Mouse (Mus musculus): ENCODE data around the gene Gm20388.

Gm20388 gene

DNA sequence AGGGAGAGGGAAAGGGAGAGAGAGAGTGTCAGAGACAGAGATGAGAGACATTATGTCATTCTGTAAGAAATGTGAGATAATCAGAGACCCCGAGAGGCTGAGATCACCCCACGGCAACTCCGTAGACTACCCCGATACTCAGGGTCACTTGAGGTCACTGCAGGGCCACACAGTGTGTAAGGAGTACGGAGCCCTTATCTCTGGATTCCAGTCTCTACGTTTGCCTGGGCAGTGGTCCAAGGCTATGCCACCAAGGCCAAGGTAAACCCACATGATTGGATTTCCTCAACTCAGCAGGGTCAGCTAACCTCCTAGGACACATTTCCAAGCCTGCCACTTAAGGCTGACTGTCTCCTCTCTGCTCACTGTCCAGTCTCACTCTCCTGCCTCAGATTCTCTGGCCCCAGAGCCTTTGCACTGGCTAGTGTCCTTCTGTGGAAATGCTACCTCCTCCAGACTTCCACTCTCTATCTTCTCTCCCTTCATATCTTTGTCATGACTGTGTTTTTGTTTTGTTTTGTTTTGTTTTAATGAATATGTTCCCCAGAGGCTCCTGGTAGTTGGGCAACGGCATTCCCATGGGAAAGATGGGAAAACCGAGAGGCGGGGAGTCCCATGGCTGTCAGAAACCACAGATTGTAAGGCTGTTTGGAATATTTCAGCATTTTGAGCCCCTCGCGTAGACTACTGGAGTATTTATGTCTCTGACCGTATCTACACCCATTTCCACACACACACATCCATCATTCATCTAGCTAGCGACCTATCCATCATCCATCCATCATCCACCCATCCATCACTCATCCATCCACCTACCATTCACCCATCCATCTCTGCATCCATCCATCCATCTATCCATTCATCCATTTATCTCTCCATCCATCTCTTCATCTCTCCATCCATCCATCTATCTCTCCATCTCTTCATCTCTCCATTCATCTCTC is 2745.7 kb downstream of the Gm20388 start:
- DNase-seq (ENCODE audit: extremely low spot score): no peak

DNA sequence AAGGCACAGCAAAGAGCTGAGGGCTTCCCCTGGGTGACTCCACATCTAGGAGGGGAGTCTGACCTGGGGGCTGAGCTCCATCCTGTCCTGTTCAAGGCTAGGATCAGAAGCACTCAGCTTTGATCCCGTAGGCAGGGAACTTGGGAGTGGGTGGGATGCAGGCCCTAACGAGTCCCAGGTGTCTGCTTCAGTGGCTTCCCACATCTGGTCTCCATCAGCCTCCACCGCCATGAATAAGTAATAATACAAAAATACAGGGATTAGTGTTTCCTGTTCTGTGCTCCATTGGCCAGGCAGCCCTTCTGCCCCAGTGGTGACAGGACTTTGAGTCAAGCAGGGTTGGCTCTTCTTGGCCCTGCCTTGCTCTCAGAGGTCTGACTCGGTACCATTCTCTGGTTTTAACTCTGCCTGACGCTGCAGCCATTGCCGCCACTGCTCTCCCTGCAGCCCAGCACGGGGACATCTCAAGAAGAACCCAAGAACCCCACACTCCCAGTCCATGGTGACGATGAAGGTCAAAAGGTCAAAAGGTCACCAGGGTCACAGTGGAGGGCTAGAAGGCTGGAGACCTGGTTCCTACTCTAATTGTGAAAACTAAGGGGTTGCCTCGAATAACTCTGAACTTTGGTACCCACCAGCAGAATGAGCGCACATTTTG is 2747.6 kb downstream of the Gm20388 start:
- DNase-seq (ENCODE audit: extremely low spot score): peak; percentile 66

DNA sequence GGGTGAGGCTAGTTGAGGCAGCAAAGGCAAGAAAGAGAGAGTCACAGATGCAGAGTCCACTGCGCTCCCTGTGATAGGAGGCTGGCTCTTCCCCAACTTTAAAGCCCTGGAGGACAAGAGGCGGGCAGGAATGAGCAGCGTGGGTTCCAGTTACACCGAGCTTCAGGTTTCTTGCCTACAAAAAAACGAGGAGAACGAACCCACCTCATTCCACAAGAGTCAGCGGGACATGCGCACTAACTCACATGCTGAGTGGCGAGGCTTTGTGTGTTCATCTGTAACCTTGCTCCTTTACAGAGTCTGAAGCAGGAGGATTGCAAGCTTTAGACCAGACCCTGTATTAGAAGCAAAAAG is 2748.1 kb downstream of the Gm20388 start:
- no peak for DNase-seq (ENCODE audit: extremely low spot score)

DNA sequence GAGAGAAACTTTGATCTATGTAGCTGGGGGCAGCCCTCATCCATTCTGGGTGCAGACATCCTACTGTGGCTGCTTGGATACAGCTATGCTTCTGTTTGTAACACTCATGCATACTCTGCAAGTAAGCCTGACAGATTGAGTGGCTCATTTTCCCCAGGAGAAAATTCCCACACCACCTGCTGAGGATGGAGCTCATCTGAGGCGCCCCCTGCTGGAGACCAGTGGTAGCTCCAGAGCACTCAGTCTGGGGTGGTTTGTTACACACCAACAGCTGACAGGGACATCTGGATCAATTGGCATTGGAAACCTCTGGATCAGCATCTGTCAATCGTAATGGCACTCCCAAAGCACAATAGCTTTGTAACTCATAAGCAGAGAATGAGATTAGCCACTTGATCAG is 2749.4 kb downstream of the Gm20388 start:
- DNase-seq (ENCODE audit: extremely low spot score): no peak

DNA sequence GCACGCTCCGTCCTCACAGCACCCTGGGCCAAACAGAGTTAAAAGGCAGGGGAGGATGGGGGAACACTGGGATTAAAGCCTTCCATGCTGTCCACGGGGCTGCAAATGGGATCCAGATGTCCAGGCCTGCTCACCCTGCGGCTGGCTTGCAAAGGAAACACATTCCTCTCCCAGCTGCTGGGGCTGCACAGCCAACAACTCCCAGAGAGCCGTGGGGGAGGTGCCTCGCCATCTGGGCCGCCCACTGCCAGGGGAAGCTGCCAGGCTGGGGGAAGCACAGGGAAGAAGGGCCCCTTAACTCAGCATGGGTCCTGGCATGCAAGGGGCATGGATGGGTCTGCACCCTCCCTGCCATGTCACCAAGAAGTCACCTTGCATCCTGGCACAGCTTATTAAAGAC is 2750.5 kb downstream of the Gm20388 start:
- DNase-seq (ENCODE audit: extremely low spot score): peak; percentile 73

DNA sequence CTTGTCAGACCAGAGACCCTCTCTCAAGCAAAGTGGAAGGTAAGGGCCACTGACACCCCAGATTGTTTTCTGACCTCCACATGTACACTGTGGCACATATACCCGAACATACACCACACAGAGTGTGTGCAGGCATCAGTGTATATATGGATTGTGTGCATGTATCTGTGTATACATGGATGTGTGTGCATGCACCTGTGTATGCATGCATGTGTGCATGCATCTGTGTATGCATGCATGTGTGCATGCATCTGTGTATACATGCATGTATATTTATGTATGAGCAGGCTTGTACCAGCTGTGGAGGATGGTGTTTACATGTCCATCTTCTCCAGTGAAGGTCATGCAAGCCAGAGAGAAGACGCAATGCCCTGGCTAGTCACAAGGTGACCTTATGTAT is 2751.3 kb downstream of the Gm20388 start:
- no peak for DNase-seq (ENCODE audit: extremely low spot score)

DNA sequence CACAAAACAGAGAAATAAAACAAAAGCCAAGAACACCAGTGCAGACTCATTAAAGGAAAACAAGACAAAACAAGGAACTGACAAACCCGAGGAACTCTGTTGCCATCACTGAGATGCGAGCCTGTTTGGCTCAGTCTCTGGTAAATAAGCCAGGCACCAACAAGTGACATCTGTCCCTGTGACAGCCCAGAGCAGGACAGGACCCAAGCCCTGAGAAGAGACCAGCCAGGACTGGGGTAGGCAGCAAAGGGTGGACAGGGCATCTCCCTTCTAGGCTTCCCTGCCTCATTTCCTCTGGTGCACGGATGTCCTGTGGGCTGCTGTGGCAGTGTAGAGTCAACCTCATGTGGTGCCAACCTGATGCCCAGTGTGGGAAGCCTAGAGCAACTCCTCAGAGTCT is 2752.5 kb downstream of the Gm20388 start:
- no peak for DNase-seq (ENCODE audit: extremely low spot score)

DNA sequence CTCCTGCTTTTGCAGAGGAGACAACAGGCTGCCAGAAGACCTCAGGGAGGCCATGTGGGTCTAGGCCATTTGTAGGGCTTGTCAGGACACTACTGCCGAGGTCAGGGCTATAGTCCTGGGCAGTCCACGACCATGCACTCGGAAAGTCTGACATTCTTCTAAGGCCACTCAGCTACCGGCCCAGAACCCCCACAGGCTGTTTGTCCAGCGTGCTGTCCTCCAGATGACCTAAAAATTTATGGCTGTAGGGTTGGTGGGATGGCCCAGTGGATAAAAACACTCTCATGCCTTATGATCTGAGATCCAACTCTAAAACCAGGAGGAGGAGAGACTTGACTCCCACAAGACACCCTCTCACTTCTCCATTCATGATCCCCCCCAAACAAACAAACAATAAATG is 2753.0 kb downstream of the Gm20388 start:
- DNase-seq (ENCODE audit: extremely low spot score): no peak

DNA sequence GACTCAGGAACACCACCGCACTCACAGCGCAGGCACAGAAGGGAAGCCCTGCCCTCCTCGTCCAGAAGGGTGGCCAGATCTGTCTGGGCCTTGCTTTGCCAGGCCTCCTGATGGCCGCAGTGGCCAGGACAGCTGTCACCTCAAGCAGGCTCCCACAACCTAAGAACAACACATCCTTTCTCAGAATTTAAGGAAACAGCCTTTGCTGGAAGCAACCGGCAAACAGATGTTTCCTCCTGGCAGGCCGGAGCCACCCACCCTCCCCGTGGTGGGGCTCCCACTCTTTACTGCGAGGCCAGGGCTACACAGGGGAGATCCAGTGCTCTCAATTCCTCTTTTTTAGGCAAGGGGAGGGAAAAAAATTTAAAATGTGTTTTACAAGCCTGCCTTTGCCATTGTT is 2754.6 kb downstream of the Gm20388 start:
- DNase-seq (ENCODE audit: extremely low spot score): no peak

DNA sequence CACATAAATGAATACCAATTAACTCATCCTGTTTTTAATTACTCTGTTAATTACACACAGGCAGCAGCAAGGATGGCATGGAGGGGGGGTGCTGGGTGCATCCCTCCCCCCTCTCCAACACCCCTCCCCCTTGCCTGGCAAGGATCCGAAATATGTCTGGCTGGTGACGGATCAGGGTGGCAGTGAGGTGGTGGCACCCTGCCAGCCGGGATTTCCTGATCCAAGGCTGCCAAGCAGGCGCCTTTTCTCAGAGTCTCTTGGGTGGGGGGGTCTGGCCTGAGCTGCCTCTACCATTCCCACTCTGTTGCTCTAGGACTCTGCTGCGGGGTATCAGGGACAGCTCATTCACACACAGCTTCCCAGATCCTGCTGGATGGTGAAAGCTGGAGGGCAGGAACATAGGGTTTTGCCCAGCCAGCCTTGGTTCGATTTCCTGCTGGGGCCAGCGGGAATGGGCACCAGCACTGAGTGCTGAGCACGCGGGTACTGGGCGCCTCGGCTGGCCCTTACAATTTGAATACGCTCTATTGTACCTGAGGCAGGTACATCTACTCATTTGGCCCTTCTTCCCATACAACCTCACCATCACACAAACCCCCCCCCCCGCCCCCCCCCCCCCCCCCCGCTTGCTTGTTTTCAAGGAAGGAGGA is 2755.2 kb downstream of the Gm20388 start:
- DNase-seq (ENCODE audit: extremely low spot score): no peak

DNA sequence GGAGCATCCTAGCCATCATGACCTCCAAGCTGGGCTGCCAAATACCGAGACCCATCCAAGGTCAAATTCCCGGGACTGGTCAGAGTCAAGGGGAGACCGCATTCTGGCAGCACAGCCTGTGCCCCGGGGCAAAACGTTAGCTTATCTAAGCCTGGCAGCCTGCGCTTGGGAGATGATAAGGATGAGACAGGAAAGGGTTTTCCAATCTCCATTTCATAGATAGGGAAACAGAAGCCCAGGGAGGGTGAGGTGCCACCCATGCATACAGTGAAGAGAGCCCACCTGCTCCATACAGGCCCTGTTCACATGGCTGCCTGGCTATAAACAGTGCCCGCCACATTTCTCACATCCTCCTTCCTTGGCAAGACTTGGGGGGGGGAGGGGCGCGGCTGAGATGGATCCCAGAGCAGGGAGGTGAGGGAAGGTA is 2755.7 kb downstream of the Gm20388 start:
- DNase-seq (ENCODE audit: extremely low spot score): no peak

DNA sequence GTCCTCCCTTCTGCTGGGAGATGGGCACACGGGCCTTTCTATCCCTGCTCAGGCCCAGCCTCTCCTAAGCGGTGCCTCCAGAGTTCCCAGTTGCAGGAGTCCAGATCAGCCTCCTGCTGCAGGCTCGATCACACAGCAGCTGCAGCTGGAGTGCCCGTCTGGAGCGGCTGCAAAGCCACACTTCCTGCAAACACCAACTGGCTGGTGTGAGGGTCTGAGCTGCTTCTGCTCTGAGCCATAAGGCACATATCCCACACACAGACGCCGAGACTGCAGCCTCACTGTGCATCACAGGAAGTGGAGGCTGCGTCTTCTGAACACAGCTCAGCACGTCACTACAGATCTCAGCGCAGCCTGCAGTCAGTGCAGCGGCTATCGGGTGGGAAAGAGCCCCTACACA is 2756.2 kb downstream of the Gm20388 start:
- no peak for DNase-seq (ENCODE audit: extremely low spot score)

DNA sequence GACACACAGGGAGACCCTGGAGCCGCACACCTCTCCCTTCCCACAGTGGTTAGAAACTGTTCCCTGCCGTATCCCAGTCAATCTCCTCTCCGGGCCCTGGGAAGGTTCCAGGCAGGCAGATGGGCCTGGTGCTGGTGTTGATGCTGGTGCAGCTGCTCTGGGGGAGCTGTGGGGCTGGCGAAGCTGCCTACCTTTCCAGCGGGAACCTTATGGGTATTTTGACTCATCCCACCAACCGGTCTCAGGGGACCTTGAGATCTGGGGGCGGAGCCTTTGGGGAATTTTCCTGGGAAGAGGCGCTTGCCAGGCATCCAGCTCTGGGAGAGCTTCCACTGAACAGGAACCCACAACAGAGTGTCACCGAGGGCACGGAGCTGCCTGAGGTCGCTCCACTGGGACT is 2757.2 kb downstream of the Gm20388 start:
- no peak for DNase-seq (ENCODE audit: extremely low spot score)

DNA sequence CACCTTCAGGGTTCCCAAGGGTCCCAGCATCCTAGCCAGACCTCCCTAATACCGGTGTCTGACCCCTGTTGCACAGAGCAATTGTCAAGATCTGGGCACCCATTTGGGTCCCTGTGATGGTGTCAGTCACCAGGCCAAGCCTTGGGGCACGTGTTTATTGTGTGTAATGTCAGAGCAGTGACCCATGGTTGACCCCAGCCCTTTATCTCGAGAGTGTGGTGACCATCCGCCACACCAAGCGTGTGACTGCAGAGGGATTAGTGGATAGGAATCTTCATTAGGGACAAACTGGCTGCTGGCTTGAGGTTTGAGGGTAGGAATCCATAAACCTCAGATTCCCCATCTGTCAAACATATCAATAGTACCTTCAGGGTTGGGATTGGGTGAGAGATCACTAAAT is 2758.7 kb downstream of the Gm20388 start:
- no peak for DNase-seq (ENCODE audit: extremely low spot score)

DNA sequence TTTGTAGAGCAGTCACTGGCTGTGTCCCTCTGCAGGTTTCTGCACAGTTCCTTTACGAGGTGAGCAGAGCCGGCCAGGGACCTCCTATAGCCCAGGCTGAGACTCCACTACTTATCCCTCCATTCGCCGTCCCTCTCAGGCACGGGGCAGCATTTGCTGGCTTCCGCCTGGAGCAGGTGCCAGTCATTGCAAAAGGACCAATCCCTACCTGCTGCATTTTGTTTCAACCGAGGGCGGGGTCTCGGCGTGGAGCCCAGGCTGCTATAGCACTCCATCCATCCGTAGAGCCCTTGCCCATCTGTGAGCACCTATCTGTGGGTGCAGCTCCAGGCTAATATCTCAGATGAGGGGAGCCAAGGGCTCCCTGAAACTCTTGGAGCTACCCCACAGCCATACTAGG is 2759.4 kb downstream of the Gm20388 start:
- no peak for DNase-seq (ENCODE audit: extremely low spot score)

DNA sequence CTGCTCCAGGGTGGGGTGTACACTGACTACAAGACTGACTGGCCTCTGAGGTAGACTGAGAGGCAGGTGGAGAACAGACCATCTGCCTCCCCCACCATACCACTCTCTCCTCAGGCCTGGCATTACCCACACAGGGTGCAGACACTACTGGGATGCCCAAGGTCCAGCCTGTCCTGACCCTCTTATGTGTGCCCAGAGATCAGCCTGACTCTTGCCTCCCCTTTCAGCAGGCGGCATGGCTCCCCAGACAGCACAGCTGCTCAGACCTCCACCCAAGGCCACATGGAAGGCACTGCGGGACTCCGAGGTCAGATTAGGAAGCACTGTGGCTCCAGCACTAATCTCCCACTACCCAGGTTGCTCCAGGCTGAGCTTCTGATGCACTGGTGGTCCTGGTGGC is 2760.1 kb downstream of the Gm20388 start:
- DNase-seq (ENCODE audit: extremely low spot score): no peak

DNA sequence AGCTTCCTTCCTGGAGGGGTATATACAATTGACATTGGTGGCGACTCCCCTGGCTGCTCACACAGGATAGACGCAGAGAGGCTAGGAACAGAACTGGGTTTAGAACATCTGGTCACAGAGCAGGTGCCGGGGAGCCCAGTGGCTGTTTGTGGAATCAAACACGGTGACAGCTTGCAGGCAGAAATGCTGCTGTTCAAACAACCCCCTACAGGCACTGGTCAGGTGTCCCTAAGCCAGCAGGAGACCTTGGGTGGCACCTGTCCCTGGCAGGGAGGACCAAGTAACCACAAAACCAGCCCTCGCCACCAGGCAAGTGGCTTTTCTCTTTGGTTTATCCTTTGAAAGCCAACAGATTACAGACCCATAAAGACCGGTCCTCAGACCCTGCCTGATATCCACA is 2761.3 kb downstream of the Gm20388 start:
- DNase-seq (ENCODE audit: extremely low spot score): no peak

DNA sequence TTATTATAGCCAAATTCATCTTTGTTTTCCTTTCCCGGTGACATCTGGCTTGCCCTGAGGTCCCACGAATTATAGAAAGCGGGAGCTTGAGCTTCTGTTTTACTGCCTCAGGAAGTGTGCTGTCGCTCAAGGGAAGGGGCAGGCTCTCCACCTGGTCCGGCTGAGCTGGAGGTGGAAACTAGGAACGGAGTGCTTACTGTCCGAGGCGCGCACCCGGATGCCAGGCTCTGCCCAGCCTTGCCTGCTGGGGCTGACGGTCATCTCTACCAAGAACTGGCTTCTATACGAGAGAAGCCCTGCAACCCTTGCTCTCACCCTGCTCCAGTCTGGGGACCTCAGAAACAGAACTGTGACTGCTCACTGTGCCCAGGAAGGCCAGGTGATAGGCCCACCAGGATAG is 2763.3 kb downstream of the Gm20388 start:
- no peak for DNase-seq (ENCODE audit: extremely low spot score)

DNA sequence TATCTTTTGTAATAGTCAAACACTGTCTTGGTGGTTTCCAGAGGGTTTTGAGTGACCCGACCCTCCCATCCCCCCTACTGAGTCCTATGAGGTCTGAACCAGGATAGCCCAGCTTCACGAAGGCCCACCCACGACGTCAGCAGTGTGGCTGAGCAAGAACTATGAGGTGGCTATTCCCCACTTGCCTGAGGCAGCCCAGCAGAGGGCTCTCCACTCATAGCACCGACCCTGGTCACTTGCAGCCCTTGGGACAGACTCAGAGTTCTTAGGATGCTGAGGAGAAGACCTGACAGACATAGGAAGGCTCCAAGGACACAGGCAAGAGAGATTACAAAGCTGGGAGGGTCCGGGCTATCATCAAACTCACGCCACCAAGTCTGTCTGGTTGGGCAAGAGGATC is 2764.4 kb downstream of the Gm20388 start:
- no peak for DNase-seq (ENCODE audit: extremely low spot score)

DNA sequence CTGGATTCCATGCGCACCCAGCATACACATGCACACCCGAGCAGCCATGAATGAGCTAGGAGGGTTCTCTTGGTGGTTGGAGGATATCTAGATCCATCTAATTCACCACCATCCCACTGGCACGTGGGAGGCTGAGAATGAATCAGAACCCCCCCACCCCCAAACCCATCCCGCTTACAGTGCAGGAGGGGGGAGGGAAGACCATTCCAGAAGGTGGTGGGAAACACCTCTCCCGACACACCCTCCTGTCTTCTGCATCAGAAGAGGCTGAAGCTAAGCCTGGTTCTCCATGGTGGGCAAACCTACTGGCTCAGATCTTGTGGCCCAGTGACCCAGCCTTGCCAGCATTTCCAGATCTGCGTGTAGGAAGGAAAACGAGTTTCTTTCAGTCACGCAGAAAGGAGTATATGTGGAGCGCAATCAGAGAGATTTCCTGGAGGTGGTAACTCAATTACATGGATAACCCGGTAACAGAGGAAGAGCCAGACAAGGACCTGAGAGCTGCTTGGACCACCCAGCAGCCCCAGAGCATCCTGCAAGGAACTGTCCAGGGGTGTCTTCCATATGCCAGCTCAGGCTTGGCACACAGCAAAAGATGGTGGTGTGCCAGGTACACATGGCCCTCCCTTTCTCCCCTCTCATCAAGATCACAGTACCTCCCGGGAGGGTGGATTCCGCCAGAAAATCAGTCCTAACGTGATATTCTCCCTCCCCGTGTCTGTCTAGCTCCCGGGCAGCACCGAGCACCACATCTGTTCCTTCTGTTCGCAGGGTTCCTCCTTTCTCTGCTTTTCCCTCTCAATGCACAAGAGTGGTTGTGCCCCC is 2765.2 kb downstream of the Gm20388 start:
- DNase-seq (ENCODE audit: extremely low spot score): no peak

DNA sequence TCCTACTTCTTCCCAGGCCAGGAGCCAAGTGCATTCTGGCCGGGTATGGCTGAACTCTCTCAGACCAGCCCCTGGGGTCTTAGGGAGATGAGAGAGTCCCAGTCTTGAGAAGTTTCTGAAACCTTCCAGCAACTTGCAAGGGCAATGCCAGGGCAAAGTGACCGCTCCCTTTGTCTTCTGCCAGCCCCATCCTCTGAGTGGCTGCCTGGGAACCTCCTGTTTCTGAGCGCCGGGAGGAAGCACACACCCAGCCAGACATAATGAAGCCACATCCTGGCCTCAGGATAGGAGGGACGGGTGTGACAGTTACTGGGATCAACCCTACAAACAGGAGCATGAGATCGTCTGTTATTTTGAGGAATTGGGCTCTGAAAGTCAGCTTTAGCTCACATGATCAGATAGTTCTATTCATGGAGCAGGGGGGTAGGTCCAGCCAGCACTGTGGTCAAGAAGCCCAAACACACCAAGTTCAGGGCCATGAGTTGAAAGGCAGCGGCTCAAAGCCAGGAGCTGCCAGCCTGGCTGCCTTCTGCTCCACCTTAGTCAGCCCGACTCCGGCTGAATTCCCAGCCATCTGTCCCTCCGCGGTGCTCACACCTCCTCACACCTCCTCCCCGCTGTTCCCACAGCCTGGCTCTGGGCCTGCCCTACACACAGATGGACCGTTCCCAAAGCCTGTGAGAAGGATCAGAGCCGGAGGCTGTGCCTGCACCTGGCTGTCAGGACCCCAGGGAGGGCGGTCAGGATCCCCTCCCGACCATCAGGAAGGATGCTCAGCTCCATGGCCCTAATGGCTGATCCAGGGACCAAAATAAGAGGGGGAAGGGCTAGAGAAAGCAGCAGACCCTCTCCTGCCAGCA is 2766.2 kb downstream of the Gm20388 start:
- no peak for DNase-seq (ENCODE audit: extremely low spot score)

Measured in embryo, embryonic 9.5 days (tissue).